Mouse (Mus musculus) heart, adult 2 months (tissue): ENCODE measurements around the gene Yars.

Source experiments
- CTCF ChIP-seq: fragments of 200-600 bp; IDR thresholded peaks from 2 replicates; pipeline ENCODE4 v1.8.1; 2022; ENCODE audit warnings: antibody characterized with exemption, mild to moderate bottlenecking, moderate library complexity
- EP300 ChIP-seq: fragments of 200-500 bp; IDR thresholded peaks from 2 replicates; pipeline ENCODE4 v1.6.1; 2011; ENCODE audit warnings: low read depth, low read length, control low read depth; ENCODE audit not compliant: insufficient read depth

DNA sequence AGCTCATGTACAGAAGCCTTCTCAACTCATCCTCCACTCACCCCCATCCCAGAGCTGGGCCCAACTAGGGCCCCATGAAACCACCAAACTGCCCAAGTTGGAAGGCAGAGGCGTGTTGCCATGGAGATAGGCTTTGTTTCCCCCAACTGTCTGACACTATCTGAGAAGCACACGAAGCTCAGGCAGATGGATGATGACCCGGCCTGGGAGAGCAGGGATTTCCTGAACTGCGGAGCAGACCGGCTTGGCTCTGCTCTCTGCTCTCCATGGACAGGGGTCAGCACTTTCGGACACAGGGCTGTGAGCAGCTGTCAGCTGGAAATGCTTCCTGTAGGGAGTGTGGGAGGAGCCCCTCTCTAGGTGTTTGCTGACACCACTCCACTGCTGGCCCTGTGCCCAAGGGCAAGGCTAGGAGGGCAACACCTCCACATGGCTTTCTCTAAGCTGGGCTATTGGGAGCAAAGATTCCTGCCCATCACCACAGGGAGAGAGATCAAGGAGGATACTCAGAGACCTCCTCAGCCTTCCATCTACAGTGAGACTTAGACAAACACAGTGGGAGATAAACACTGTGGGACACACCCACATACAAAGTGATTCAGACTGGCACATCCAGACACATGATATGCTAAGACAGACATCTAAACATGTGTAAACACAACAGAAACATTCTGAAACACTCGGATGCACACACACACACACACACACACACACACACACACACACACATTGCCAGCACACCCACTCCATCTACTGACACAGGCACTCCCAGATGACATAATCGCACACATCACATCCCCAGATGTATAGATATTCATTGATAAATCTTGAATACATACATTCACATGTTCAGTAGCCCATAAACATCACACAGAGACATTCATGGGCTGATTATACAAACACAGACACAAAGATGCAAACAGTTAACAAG is 67.2 kb downstream of the Yars start:
- TF ChIP-seq CTCF (no peak), EP300 (peak; percentile 16; the same call in 1 of the 2 replicates)
